Mouse (Mus musculus) B cell, adult 2 months (primary cell): ENCODE measurements around the gene Map4k1.

Source experiments
- DNase-seq, 2 experiments: peaks; one replicate each; pipeline ENCODE4 v3.0.0; 2022

Map4k1 gene

DNA sequence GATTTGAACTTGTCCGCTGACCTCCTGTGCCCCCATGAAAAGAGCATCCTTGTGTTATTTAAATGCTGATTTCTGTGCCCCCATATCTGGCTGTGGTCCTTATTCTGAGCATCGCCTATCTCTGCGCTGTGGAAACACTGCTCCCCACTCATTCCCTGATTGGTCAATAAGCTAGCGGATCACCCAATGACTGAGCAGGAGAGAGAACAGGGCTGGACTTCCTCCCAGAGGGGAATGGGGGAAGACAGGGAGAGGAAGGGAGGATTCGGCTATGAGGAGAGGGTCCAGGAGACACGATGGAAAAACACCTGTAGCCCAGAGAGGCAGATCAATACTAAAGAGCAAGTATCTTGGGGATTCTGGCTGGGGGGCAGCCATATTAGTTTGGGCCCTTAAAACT lies 46.9 kb downstream of the Map4k1 start:
- DNase-seq = no peak

- no peak for DNase-seq
Observed at GRCm38 (mm10) chr7:29029690-29030656, 48.1 kb downstream of the Map4k1 start.

DNA sequence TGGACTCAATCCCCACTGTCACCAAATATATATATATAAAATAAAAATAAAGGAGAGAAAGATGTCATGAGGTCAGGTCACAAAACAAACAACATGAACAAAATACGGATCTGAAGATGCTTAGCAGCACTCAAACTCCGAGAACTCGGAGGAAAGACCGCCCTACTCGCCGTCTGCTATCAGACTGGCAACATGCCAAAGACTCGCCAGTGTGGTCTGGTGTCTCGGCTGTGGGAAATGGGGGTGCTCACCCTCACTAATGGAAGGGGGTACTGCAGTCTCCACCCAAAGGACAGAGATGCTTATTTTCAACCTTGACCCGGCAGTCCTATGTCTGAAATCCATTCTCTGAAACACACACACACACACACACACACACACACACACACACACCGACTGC lies 49.8 kb downstream of the Map4k1 start:
- no peak for DNase-seq

DNA sequence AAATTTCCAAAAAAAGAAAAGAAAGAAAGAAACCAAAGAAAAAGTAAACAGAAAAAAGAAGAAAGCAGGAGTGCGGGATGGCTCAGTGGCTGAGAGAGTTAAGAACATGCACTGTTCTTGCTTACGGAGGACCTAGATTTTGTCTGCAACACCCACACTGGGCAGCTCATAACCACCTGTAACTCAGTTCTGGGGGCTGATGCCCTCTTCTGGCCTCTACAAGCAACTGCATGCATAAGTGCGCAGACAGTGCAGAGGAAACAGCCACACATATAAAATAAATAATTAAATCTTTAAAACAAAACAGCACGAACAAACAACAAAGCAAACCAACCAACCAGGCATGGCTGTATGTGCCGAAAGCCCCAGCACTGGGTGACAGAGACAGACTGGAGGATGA lies 50.8 kb downstream of the Map4k1 start:
- DNase-seq = peak; percentile 32 to 35

DNA sequence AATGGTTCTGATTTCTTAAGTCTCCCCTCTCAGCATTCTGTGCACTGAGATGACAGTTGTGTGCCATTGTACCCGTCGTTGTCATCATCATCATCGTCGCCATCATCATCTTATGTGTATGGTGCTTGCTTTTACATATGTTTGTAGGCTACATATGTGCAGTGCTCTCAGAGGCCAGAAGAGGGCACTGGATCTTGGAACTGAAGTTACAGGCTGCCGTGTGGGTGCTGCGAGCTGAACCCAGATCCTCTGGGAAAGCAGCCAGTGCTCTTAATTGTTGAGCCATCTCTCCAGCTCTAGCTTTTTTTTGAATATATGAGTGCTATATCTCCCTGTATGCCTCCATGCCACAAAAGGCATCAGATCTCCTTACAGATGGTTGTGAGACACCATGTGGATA lies 55.4 kb downstream of the Map4k1 start:
- DNase-seq = peak; percentile 39

- DNase-seq = peak; percentile 92 to 93
Observed at GRCm38 (mm10) chr7:29039604-29039984, 57.7 kb downstream of the Map4k1 start.

GRCm38 (mm10) chr7:29039985-29040661 lies 58.3 kb downstream of the Map4k1 start:
- peak; percentile 49 to 55 for DNase-seq

GRCm38 (mm10) chr7:29041194-29041593 lies 59.3 kb downstream of the Map4k1 start:
- peak; percentile 24 to 40 for DNase-seq

GRCm38 (mm10) chr7:29043016-29043673 lies 61.3 kb downstream of the Map4k1 start:
- DNase-seq = no peak

- DNase-seq = no peak
Observed at GRCm38 (mm10) chr7:29043674-29044057, 61.8 kb downstream of the Map4k1 start.

- no peak for DNase-seq
Observed at GRCm38 (mm10) chr7:29044302-29044701, 62.5 kb downstream of the Map4k1 start.

DNA sequence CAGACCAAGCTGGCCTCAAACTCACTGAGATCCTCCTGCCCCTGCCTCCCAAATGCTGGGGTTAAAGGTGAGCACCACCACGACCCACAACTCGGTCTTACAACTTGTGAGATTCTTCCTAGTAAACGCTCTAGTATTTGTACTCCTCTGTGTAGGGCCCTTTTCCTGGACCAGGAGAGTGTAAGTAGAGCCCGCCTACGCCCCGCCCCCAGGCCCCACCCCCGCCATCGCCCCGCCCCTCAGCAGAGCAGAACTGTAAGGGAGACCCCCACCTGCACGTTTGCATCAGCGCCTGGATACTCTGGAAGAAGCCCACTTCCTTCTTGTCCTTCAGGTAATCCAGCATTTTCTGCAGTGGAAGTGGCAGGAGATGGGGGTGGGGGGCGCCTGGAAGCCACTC lies 64.7 kb downstream of the Map4k1 start:
- DNase-seq = no peak

- DNase-seq = peak; percentile 23 to 30
Observed at GRCm38 (mm10) chr7:29048070-29048469, 66.2 kb downstream of the Map4k1 start.

DNA sequence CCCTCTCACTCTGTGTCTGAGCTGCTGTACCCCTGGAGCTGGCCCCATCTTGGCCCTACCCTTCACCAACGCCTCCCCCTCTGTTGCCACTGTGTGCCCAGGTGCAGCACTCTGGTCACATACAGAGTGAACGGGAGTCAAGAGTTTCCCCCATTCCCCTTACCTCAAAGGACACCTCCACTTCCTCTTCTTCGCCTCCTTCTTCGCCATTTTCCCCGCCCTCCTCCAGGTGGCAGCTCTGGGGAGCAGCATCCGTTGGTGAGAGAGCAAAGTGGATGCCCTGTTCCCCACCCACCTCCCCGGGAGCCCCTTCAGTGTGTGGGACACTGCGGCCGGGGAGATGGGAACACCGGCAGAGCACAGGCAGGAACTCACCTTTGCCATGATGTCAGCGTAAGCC lies 66.8 kb downstream of the Map4k1 start:
- DNase-seq = peak in 1 of 2 experiments; percentile 26

DNA sequence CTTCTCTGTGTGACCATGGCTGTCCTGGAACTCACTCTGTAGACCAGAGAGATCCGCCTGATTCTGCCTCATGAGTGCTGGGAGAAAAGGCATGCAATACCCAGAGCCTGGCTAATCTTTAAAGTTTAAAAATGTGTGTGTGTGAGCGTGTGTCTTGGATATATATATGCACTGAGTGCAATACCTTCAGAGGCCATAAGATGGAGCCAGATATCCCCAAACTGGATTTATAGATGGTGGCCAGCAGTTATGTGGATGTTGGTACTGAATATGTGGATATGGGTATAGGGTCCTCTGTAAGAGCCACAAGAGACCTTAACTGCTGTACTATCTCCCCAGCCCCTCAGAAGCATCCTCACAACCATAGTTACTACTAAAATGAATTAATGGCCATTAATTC lies 68.9 kb downstream of the Map4k1 start:
- DNase-seq = peak; percentile 38 to 53

DNA sequence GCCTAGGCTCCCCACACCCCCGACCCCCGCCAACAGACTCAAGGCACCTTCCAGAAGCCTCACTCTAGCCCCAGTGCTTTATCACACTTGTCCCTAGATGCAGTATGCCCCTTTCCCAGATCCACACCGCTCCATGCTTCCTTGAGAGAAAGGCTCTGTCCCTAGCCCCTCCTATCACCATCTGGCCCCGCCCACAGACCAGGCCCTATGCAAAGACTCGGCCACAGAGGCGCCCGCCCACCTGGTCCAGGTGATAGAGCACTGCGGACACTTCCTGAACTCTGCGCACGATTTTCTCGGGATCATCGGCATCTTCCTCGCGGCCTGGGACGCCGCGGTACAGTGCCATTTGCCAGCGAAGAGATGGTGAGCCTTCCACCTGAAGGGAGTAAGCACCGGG lies 71.0 kb downstream of the Map4k1 start:
- DNase-seq = no peak
